Mouse (Mus musculus) mammary gland, adult 2 months (tissue): ENCODE results near the gene P2ry13. TPM values are rescaled to one million over a fixed set of nuclear protein-coding genes. Genes with fewer than 3 reads are reported as not detected.

Source experiments
- polyA plus RNA-seq: library from polyadenylated mRNA; depleted of rRNA; stranded (reverse); fragments of >200 nt; gene quantifications from 2 replicates; pipeline ENCODE4 v1.2.3, GENCODE M21; 2012; ENCODE audit warnings: low replicate concordance; rRNA removed

The P2ry13 gene
- polyA plus RNA-seq = 4.7 and 7.5 TPM in 2 replicates

DNA sequence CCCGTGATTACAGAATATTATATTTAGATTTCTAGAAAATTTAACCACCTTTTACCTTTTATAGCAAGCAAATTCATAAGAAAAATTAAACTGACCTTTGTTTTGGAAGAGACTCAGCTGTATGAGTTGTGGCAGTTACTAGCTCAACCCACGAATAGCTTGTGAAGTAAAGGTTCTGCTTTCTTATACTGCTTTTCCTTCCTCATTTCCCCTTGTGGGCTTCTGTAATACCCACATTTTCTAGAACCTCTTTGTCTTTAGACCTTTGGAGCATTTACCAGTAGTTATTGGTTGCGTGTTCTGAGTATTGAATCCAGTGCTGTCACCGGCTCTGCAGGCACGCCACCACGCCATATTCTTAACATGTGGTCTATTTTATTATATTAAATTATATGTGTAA is at the start of gene P2ry13:
TSS of gene P2ry13 (minus strand) at position 156 of the 400 bp plus-strand sequence.

GRCm38 (mm10) chr3:59194938-59195337 is 15.7 kb downstream of the P2ry13 start, which contains the start of gene Gpr87:
Gpr87 (minus strand) TSS chr3:59195104.

Other genes starting within 250 kb of the P2ry13 start
- 2.0 and 4.9 TPM in 2 replicates for gene Med12l, start 205.1 kb downstream of the P2ry13 start, polyA plus RNA-seq
- gene Gpr171, start 109.1 kb downstream of the P2ry13 start, polyA plus RNA-seq = 3.5 and 5.2 TPM in 2 replicates
- gene P2ry14, start 57.3 kb downstream of the P2ry13 start, polyA plus RNA-seq = 3.0 and 5.6 TPM in 2 replicates
- gene Gpr87, start 15.8 kb downstream of the P2ry13 start, polyA plus RNA-seq = 0.10 and 1.3 TPM in 2 replicates
- 6.4 and 16.8 TPM in 2 replicates for gene P2ry12, start 52.0 kb upstream of the P2ry13 start, polyA plus RNA-seq
- gene Igsf10, start 133.5 kb upstream of the P2ry13 start, polyA plus RNA-seq = 3.4 and 6.4 TPM in 2 replicates